Mouse (Mus musculus) left cerebral cortex, postnatal 25 days (tissue): ENCODE data around the gene A630095N17Rik. TPM values are rescaled to one million over a fixed set of nuclear protein-coding genes. Genes with fewer than 3 reads are reported as not detected.
A peak's percentile ranks its signal among the peaks of the same experiment; 100 is the strongest.
"Not testable (repeated sequence)": the region's sequence is repeated elsewhere in the genome, so short reads cannot be mapped to it uniquely, and the experiment has no call there.

Experiments
- DNase-seq, 2 experiments: peaks; one replicate each; pipeline ENCODE4 v3.0.0; 2022; ENCODE audit warnings: low spot score in 2 of 2, mixed read lengths in 1 of 2
- intact Hi-C: fragments of 180-260 bp; cut with DNase I; formaldehyde crosslinking; loops from one replicate; pipeline ENCODE4 v1.15.1; 2025
- total RNA-seq, 2 experiments: library from RNA; stranded (reverse); gene quantifications; 2 replicates each; pipeline ENCODE4 v1.2.3; 2021

A630095N17Rik gene
- total RNA-seq, 2 experiments from 2014 or later = not detected

DNA sequence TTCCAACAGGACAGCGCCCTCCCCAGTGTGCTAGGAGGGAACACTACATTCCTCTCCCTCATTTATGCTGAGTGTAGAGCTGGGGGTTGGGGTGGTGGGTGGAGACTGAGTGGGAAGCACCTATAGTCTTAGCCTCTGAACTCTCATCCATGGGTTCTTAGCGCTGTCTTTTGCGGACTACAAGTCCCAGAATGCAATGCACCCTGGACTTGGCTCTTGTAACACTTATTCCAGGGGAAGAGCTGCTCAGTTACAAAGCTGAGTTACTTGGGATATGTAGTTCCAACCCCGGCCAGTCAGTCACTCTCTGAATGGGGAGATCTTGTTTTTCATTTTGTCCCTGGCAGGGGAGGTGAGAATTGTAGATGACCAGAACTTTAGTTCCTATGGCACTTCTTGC lies 12.9 kb upstream of the A630095N17Rik start:
- intact Hi-C loops = no loop called here
- DNase-seq = peak; percentile 73 to 86

DNA sequence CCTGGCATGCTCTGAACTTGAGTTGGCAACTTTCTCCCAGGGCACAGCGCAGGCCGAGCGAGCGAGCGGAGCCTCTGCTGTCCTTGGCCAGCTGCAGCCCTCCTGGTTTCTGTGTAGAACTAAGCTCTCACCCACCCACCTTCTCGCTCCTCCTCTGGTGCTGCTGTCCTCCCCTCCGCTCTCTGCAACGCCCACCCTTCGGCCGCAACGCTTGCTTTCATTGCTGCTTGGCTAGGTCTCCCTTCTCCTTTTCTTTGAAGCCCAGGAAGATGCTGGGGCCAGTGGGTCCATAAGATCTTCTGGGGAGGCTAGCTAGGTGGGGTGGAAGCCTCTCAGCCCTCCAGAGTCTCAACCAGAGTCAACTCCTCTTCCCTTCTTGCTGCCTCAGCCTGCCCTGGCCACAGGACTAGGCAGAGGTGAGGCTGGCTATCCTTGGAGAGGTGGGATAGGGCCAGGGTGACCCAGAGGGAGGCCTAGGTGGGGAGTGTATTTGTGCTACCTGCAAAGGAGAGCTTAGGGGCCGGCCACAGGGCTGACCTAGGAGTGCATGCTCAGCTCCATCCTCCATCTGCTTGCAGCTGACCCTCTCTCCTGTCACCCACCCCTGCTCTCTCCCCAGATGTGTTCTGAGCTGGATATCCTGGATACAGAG lies 12.4 kb upstream of the A630095N17Rik start:
- peak in 1 of 2 experiments; percentile 55 for DNase-seq

DNA sequence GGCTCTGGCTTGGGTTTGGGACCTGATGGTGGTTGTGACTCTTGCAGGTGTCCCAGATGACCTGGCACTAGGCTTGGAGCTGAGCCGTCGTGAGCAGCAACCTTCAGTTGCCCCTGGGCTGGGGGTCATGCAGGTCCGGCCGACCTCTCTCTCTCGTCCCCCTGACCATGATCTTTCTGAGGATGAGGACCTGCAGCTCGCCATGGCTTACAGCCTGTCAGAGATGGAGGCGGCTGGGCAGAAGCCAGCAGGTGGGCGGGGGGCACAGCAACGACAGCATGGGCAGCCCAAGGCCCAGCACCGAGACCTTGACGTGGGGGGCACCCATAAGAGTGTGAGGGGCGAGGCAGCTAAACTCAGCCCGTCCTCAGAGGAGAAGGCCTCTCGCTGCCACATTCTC lies 11.5 kb upstream of the A630095N17Rik start:
- intact Hi-C loops = no loop called here

More for the DNA sequence above, 12.4 kb upstream of the A630095N17Rik start:
- intact Hi-C loops = no loop called here

DNA sequence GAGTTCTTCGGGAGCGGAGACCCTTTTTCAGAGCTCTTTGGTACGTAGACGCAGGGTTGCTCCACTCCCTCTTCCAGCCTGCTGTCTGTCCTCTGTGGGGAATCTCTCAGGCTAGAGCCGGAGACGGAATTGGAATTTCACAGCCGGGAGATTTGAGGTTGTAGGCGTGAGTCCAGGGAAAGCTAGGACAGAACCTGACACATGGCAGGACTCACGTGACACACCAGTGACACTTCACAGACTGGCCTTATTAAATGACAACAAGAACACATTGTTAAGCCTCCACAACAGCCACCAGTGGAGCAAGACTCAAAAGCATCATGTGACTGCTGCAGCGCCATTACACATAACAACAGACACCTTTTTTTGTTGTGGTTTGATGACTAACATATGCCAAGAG lies 7.7 kb upstream of the A630095N17Rik start:
- intact Hi-C loops = no loop called here
- peak in 1 of 2 experiments; percentile 72 for DNase-seq

More for the DNA sequence above, 11.5 kb upstream of the A630095N17Rik start:
- no peak for DNase-seq

DNA sequence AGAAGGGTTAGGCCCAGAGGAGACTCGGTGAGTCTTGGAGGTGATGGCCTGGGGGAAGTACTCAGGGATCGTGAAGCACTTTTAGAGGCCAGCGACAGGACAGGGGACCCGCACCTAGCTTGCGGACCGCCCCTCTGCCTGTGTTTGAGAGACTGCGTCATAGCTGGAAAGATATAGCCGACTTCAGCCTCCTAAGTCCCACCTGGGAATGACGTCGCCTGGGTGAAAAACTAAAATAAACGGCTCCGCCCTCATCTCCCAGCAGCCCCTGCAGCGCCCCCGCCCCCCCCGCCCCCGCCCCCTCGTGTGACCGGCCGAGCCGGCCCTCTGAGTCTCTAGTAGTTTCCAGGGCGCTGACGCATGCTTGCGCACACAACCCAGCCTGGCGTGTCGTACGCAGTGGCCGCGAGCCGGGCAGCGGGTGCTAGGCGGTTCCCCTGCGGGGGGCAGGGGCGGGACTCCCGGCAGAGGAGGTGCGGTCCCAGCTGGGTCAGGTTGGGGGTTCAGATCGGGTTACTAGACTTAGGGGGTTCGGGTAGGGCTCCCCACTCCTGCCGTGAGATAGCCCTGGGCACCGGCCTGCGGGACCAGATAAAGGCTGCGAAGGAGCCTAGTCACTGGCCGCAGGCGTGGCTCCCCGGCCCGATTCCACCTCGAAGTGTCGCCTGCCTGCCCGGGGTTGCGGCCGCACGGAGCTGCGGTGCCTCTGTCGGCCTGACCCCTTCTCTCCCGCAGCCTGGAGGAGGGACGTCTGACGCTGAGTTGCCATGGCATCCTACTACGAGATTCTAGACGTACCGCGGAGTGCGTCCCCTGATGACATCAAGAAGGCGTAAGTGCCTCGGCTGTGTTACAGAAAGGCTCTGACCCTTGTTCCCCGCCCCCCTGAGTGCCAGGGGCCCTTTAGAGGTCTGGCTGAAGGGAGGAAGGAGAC lies 4.5 kb upstream of the A630095N17Rik start, which contains the start of gene Dnajb2:
Gene Dnajb2 (plus strand): TSS at position 290 of the 934 bp plus-strand sequence.
- peak; percentile 81 to 91 for DNase-seq
- intact Hi-C loops = loop anchor here (1.0 to 2.0 kb wide), 2 partner anchors 17 to 26 kb away; partner anchors contain the start of genes Glb1l, Stk16 and Tuba4a

DNA sequence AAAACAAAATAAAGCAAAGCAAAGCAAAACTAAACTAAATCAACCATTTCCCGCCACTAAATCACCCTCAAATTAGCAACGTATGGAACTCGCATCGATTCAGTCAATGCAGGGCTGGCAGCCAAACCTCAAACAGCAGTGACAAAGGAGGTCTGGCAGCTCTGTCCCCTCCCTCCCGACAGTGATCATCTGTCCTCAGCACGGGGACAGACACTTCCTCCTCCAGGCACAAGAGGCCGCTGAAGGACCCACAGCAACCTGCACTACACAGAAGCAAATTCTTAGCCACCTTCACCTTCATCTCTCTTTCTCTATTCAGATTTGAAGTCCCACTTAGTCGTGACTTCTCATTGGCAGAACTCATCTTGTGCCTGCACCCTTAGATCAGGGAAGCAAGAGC lies 2.7 kb upstream of the A630095N17Rik start:
- intact Hi-C loops = no loop called here
- DNase-seq = peak; percentile 72 to 85

DNA sequence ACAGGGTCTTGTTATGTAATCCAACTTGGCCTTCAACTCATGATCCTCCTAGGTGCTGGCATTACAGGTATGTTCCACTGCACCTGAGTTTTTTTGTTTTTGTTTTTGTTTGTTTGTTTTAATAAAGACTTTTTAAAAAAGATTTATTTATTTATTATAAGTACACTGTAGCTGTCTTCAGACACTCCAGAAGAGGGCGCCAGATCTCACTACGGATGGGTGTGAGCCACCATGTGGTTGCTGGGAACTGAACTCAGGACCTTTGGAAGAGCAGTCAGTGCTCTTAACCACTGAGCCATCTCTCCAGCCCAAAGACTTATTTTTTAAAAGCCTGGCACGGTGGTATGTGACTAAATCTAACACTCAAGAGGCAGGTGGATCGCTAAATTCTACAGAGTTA lies 587 bp upstream of the A630095N17Rik start:
- intact Hi-C loops, DNase-seq: not testable (repeated sequence)

DNA sequence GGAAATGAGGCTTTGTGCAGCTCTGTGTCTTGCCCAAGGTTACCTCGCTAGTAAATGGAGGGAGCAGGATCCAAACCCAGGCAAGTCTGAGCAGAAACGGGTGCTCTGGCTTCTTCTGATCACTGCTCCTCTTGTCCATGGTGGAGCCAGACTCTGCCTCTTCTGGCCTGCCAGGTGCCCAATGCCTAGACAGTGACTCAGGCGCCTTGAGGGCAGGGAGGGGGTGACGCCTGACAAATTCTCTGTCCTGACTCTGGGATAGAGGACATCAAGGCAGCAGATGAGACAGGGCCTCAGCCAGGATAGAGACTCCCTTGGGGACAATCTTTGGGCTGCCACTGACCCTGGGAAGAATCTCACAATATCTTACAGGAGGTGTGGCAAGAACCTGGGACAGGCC lies 678 bp downstream of the A630095N17Rik start:
- intact Hi-C loops = no loop called here
- DNase-seq = no peak

DNA sequence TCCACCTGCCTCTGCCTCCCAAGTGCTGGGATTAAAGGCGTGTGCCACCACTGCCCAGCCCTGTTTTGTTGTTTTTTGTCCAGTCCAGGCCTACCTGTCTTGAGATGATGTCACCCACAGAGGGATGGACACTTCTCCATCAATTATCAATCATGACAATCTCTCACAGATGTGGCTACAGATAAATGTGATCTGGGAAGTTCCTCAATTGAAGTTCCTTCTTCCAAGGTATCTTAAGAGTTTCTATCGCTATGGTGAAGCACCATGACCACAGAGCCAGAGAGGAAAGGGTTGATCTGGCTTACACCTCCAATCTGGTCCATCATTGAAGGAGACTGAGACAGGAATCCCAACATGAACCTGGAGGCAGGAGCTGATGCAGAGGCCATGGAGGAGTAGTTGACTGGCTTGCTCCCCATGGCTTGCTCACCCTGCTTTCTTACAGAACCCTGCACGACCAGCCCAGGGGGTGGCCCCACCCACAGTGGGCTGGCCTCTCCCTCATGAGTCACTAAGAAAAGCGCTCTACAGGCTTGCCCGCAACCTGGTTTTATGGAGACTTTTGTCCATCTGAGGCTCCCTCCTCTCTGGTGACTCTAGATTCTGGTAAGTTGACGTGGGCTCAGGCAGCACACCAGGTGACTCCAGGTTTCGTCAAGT lies 1.4 kb downstream of the A630095N17Rik start:
- intact Hi-C loops = no loop called here
- no peak for DNase-seq

DNA sequence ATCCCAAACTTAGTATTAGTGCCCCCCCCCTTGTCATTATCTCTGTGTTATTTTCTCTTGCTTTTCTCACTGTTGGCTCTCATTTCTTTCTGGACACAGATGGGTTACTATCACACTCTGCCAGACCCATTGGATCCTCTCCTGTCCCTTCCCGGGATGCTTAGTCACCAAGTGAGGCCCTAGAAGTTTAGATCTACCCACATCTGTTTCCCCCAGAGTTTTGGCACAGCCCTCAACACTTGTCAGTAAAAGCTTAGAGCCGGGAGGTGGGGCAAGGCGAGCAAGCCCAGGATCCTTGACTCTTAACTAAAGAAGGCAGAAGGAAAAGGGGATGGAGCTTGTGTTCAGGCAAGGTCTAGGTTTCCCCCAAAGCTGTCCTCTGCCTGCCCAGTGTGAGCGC lies 2.7 kb downstream of the A630095N17Rik start:
- intact Hi-C loops = no loop called here
- no peak for DNase-seq

DNA sequence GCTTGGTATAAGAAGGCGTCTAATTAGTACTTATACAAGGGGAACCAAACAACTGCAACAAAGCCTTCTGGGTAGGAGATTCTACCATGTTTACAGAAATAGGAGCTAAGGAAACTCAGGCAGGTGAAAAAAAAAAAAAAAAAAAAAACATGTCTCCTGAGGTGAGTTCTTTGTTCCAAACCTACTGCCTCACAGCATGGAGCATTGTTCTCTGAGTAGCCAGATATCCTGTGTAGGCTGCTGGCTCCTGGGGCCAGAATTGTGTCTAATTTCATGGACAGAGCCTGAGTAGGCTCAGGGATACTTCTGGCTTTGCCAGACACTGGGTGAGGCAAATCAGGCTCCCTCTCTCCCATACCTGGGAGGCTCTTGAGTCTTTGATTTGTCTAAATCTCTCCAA lies 4.2 kb downstream of the A630095N17Rik start:
- intact Hi-C loops = no loop called here
- DNase-seq = no peak

DNA sequence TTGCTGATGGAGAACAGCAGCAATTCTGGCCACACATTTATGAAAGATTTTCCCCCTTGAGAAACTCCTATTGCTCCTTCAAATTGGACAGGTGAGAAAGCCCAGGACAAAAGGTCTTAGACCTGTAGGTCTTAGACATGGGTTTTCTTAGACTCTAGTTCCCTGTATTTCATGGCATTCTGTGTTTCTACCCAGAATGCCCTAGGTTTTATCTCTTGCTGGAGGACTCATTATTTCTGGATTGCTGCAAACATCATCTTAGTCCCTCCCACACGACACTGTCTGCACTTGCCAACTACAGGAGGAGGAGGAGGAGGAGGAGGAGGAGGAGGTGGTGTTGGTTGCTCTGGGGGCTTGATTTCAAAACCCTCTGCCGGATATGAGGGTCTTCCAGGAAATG lies 5.8 kb downstream of the A630095N17Rik start:
- no peak for DNase-seq
- intact Hi-C loops = no loop called here

DNA sequence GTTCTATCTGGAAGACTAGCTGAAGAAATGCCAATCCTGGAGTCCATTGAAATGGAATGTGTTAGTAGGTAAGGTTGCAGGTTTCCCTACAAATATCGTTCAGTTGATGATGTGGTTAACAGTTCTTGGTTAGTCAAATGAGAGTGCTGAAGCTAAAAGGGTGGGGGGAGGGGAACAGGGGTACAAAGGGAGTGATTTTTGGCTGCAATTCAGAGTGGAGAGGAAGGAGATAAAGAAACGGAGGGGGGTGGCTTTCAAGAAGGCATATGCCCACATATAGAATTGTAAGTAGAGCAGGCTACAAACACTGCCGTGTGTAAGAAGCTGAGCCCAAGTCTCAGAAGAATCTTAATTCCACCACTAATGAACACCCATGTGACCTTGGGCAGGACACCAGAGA lies 6.4 kb downstream of the A630095N17Rik start:
- DNase-seq = no peak
- intact Hi-C loops = no loop called here

DNA sequence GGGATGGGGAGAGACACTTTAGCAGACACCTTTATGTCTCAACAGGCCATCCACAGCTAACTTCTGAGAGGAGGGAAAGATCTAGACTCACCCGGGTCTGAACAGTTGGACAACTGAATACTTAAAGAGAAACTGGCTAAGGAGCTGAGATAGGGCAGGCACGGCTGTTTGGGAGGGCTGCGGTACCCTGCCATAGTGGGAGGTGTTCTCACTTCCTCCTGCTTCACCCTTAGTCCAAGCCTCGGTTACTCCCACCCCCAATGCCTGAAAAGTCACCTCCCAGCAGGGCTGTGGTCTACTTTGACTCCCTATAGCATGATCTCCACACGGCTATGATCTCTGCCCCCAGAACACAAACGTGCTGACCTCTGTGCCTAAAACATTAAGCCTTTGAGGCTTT lies 8.4 kb downstream of the A630095N17Rik start:
- DNase-seq = no peak
- intact Hi-C loops = no loop called here

DNA sequence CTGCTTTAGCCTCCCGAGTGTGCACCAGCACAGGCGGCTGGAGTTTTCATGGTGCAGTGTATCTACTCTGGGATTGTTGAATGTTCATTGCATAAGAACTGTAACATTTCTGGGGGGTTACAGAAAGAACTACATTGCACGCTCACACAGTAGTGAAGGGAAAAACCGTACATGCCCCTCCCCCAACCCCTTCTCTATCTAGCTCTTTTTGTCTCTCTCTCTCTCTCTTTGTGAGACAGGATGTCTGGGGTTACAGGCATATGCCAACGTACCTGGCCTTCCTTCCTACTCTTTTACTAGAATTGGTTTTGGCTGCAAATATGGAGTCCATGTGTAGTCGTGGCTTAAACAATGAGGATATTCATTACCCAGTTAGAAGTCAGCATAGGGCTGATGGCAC lies 9.0 kb downstream of the A630095N17Rik start:
- no peak for DNase-seq
- intact Hi-C loops = no loop called here

DNA sequence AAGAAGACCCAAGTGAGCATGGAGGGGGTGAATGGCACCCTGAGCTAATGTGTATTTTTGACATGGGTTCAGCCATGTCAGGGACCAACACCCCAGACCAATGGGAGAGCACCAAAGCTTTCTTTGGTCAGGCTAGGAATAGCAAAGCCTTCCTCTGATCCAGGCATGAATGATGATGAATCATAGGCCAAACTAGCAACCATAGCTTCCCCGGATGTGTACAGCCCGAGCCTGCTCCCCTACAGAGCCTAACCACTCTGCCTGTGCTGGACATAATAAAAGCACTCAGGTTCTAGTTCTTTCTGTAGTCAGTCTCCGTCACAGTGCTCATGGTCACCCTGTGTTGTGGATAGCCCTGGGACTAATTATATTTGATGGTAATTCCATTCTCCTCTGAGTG lies 10.4 kb downstream of the A630095N17Rik start:
- intact Hi-C loops = no loop called here
- no peak for DNase-seq

DNA sequence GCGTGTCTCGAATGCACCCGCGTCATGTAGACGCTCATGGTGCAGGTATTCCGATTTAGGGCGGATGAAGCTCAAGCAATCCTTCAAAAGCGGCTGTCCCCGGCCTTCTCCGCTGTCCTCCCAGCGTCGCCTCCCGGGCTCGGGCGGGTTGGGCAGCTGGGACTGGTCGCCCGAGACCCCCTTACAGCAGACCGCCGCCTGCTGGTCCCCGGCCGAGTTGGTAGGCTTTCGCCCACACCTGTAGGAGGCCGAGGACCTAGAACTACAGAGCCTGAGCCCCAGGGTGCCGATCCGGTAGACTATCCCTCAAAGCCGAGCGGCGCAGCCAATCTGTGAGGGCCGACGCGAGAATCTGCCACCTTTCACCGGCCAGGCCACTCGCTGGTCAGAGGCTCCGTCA lies 12.4 kb downstream of the A630095N17Rik start, which contains the start of gene Tuba4a:
Gene Tuba4a (minus strand): TSS at position 335 of the 400 bp plus-strand sequence.
- no peak for DNase-seq
- intact Hi-C loops = loop anchor here (1.0 kb wide), 1 partner anchor 17 kb away; the partner anchor contains the start of gene Dnajb2

DNA sequence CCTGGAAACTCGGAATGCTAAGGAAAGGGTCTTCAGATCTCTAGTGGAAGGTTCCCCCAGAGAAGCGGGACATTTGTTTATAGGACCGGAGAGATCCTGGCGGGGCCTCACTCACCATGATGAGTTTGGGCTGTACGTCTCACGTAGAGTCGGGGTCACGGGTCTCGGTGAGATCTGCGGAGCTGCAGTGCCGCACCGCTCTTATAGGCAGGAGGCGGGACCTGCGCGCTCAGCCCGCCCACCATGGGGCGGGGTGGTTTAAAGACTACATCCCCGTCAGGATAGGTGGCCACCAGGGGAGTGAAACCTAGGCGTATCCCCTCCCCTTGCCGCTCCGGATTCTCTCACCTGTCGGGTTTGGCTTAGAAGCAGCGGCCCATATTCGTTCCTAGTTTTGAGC lies 12.8 kb downstream of the A630095N17Rik start:
- intact Hi-C loops = loop anchor here (1.0 kb wide), 1 partner anchor 17 kb away; the partner anchor contains the start of gene Dnajb2
- DNase-seq = peak; percentile 90 to 96

DNA sequence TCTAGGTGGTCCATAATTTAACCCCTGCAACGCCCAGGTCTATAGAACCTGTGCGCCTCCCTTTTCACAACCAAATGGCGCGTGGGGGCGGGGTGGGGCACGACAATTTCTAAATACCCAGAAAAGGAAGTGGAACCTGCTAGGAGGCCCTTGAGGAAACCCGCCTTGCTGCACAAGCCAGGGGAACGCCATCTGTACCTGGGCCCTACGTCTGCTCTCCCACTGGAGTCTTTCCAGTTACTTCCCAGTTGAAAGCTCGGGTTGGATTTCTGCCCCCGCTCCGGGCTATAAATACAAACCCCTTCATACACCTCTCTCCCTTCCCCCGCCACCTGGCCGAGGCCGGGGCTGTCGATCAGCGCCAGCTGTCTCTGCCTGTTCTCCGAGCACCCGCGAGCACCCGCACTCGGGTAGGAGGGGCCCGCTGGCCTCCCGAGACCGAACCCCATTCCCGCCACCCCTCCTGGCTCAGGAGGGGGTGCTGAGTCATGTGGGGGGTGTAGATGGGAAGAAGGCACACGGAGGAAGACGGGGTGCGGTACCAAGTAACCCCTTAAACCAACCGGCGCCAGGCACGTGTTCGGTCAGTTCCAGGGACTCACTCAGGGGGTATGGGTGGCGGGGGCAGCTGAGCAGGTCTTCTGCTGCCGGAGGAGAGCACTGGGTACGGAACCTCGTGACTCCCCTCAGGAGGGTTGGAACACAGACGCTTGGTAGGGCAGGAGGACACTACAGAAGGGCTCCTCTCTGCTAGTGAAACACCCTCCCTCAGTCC lies 13.5 kb downstream of the A630095N17Rik start:
- peak; percentile 69 to 89 for DNase-seq
- intact Hi-C loops = loop anchor here (1.0 kb wide), 1 partner anchor 18 kb away; the partner anchor contains the start of gene Dnajb2
